Mouse (Mus musculus): ENCODE measurements at regions not wholly inside any gene's neighbourhood (a gene's known extent, or its start where the extent isn't known, plus 50 kb on each side); places are given as distances from the start of the nearest gene placed in this dataset.
"Not testable (repeated sequence)": the region's sequence is repeated elsewhere in the genome, so short reads cannot be mapped to it uniquely, and the experiment has no call there.

DNA sequence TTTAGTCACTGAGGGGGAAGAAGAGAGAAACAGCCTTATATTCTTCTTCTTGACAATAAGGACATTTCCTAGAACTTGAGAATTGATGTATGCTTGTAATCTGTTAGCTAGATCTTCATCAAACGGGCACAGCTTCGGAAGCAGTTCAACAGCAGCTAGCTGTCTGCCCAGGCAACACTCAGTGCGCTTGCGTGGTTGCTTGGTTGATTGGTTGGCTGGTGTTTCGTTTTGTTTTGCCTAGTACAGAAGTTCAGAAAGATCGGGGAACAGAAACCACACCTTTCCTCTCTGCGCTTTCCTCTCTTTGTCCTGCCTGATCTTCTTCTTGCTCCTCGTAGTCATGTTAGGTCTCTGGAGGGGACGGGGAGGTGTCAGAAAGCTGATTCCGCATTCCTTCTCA lies 212.2 kb upstream of the Pmfbp1 start:
- DNase-seq = no peak
- intact Hi-C loops (cut with DNase I) = no loop called here

DNA sequence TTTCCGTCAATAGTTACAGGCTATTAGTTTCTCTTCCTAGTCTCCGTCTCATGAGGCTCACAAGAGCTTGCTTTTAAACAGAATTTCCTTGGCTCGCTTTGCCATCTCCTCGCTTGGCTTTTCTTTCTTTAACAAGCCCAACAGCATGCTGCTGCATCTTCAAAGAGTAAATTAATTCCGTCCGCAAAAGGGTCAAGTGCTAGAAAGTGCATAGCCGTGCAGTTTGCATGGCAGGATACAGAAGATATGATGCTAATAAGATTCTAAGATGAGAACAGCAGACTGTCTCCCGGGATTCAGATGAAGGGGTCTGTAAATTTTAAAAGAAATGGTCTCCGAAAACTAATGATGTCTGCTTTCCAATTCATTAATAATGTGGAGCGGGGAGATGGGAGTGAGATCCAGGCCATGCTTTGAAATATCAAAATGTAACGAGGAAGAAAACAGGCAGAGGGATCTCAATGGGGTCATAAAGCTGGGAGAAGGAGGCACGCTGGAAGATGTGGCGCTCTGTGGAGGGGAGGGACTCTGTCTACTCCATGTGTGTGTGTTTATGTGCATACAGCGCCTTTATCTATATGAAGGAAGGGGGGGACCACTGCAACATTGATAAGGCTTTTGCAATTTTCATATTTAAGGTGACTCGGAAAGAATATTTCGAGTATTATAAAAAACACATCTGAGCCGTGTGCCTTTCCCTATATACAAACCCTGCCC lies 183.0 kb upstream of the Pmfbp1 start:
- intact Hi-C loops (cut with DNase I) = no loop called here
- DNase-seq = no peak

DNA sequence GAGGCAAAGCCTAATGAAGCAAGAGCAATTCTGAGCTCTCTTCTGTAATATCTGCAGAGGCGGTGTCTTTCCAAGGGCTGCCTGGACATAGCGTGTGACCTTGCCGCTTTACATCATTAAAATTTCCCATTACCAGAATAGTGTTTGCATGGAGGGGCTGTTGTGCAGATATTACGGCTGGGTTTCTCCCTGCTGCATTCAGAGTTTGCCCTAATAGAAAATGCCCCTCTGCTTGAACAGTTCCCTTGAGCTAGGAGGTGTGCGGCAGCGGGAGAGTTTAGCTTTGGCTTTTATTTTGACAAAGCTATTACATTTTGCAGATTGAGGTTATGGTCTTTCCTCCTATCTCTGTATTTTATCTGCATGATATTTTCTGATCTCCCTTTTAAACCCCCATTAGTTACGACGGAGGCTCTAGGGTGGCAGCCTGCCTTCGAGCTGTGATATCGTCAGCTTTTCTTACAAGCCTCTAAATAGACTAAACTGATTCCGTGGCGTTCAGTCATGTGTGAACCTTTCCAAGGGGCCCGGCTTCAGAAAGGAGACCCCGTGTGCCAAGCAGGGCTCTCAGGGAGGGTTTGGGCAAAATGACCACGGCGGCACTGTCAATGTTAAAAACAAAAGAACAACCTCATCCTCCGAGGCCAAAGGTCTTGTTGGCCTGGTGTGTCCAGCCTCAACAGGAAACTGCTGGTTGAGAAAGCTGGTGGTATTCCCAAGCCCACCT lies 182.2 kb upstream of the Pmfbp1 start:
- intact Hi-C loops (cut with DNase I) = no loop called here
- DNase-seq = no peak

DNA sequence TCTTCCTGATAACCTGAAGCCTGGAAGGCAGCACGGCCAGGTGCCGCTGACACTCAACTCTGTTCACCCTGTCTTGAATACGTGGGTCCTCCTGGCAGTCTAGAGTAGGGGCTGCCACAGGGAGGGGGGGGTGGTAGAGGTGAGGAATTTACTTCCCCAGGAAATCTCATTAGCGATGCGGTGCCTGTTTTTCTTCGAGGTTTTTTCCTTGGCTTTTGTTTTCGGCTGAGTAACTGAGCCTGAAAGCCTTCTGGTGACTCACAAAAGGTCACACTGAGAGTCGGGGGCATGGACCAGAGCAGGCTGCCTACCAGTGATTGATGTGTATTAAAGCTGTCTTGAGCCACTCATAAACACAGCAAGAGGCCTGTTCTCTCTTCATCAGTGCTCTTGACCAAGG lies 181.1 kb upstream of the Pmfbp1 start:
- DNase-seq = no peak
- intact Hi-C loops (cut with DNase I) = no loop called here

DNA sequence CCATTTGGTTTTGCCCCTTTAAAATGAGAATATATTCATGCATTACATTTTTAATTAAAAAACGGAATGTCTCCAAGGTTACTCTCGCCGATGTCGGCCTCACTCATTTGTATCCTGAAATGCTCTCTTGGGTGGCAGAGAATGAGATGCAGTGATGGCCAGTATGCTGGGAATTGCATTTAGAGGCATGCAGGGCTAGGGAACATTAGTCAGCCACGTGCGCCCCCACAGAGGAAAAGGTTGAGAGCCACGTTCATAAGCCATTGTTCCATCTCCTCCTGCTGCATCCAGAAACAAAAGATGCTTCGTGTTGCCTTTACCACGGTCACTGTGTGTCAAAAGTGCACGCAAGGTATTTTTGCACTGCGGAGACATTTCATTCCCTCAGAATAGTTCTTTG lies 172.9 kb upstream of the Pmfbp1 start:
- intact Hi-C loops (cut with DNase I) = no loop called here
- no peak for DNase-seq

DNA sequence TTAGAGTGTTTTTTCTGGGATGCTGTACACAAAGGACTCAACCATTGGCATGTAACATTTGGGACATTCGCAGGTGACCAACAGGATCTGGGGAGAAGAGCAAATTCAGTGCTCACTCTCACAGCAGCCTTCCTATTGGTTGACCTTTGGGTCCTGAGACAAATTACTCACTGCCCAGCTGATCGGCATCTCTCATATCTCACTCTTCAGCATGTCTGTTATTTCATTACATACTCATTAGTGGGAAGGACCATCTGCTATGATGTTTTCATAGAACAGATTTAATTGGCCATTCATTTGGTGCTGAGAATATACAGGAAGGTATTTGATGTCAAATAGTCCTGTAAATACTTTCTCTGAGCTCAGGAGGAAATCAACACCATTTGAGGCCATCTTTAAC lies 170.5 kb upstream of the Pmfbp1 start:
- no peak for DNase-seq

DNA sequence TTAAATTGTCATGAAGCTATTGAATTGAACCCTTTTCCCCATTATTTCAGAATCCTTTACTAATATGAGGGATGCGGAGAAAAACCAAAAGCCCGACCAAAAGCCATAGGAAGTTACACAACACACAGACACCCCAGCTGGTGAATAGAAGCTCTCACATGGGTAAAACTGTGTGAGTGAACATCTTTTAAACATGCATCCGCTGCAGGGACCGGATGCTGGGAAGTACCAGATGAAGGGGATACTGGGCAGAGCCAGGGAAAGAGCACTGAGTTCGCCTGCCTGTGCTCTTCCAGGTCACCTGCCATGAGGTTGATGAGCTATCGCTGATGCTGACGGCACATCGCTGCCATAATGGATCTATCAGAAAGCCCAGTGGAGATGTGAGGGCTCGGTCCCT lies 169.6 kb upstream of the Pmfbp1 start:
- DNase-seq = no peak
- intact Hi-C loops (cut with DNase I) = no loop called here

More for the DNA sequence above, 170.5 kb upstream of the Pmfbp1 start:
- intact Hi-C loops (cut with DNase I) = no loop called here

DNA sequence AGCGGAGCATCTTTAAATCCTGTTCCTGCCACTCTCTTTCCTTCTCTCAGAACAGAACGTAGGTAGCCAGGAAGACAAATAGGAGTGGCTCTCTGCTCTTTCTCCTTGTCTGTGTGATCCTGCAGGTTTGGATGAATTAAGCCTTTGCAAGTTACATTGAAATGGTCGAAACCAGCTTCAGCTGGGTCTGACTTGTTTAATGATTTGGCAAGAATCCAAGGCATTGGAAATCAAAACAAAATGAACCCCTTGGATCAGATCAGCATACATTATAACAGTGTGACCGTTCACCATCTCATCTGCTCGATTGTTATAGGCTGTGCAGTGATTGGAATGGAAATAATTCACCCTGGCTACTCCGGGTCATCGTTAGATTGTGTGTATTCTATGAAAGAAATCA lies 157.6 kb upstream of the Pmfbp1 start:
- no peak for DNase-seq
- intact Hi-C loops (cut with DNase I) = no loop called here

DNA sequence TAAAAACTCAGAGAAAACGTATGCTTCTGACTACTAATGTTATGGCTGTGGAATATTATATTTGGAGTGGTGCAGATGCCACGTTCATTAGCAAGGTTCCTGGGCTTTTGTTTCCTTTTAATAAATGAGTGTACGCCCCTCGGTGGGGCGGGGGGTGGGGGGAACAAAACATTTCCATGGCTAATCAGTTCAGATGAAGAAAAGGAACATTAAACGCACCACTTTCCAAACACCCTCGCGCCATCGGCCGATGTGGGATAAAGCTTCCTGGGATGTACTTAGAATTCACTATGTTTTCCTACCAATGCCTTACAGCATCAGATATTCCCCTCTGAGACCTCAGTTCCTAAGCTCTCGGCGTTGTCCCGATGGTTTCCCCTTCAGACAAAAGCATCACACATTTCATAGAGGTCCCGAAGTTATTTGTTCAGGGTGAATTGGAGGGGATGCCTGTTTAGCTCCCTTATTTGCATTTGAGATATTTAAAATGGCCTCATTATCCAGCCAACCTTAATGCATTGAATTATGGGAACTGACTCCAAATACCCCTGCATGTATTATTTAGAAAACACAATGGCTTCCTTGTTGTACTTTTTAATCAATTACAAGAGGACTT lies 155.5 kb upstream of the Pmfbp1 start:
- DNase-seq = no peak
- intact Hi-C loops (cut with DNase I) = no loop called here

DNA sequence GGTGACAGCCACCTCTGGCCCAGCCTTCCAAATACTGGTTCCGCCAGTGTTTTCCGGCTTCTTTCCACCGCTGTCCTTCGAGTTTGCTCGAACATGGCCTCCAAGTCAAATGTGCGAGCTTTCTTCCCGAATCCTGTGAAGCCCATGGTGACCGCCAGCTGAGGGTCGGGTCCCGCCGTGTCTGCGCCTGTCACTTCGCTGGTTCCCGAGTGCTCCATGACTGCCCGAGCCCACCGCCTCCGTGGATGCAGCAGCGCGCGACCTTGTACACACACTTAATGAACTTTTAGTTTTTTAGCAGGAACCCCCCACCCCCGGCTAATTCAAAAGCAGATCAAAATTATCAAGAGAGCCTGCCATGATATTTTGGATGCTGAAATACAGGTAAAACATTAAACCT lies 153.2 kb upstream of the Pmfbp1 start:
- DNase-seq; intact Hi-C loops (cut with DNase I): not testable (repeated sequence)

DNA sequence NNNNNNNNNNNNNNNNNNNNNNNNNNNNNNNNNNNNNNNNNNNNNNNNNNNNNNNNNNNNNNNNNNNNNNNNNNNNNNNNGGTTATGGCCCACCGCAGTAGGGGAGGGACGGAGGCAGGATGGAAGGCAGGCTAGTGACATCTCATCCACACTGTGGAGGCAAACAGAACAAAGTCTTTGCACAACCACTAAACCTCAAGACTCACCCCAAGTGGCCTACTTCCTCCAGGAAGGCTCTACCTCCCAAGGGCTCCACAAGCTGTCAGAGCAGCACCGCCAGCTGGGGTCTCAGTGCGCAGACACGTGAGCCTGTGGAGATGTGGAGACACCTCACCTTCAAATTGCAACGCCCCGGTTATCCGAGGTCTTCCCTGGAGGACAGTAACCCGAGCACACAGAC lies 138.7 kb upstream of the Pmfbp1 start:
- intact Hi-C loops (cut with DNase I) = no loop called here
- DNase-seq = no peak

DNA sequence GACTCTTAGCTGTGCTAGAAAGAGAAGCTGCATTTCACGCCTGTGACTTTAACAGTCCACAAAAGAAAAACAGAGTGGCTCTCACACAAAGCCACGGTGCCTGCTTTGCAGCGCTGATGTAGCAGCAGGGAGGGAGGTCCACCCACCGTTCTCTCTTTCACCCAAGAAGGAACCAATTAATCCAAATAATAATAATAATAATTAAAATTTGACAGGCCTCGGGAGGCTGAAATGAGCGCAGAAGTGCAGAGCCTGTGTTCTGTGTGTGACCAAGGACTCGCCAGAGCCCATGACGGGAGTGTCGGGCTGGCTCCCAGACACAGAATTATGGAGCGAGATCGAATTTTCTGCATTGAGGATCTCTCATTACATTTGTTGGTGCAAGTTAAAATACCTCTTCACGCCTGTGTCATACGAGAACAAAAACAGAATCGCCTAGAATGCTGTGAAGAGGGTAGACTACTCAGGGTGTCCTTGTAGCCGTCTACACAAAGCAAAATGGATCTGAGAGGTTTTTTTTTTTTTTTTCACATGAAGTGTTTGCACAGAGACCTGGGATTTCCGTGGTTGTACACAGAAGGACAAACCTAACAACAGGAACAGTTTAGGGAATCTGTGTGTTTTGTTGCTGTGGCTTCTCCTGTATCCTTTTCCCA lies 134.3 kb upstream of the Pmfbp1 start:
- intact Hi-C loops (cut with DNase I) = no loop called here
- no peak for DNase-seq

DNA sequence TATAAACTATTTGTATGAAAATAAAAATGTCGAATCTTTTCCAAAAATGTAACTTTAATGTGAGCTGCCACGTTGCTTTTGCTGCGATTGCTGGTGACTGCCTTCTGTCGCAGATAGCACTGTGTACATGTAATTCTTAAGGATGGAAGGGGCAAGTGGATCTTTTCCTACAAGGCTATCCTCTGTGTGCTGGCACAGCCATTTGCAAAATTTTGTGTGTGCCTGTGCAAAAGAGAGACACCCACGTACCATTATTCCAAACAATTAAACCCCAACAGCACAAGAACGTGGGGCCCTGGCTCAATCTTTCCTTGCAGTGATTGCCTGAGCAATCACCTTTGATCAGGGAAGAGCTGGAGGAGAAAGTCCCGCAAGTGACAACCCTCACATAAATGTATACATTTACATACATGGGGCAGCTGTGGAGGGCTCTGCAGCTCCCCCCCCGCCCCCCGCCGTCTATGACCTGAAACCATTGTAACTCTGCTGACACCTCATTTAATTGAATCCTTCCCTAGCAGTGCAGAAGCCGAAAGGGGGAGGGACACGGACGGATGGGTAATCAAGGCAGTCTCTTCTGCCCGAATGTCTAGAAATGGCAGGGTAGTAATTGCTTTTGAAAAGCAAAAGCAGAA lies 133.6 kb upstream of the Pmfbp1 start:
- intact Hi-C loops (cut with DNase I) = no loop called here
- no peak for DNase-seq

DNA sequence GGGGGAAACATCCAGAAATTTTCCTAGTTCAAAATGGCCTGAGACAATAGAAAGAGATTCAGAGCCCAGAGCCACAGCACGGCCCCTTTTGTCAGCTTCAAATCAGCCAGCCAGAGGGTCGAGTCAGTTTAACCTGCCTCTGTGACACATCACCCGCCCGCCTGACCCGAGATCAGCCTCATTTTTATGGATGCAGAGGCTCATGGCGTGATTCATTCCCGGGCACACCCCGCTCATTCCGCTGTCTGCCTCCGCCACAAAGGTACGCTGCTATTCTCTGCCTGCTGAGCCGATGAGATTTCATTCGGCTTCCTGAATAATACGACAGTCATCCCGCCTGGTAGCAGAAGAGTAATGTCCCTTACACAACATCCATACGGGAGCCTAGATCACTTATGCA lies 132.9 kb upstream of the Pmfbp1 start:
- intact Hi-C loops (cut with DNase I) = no loop called here
- no peak for DNase-seq

DNA sequence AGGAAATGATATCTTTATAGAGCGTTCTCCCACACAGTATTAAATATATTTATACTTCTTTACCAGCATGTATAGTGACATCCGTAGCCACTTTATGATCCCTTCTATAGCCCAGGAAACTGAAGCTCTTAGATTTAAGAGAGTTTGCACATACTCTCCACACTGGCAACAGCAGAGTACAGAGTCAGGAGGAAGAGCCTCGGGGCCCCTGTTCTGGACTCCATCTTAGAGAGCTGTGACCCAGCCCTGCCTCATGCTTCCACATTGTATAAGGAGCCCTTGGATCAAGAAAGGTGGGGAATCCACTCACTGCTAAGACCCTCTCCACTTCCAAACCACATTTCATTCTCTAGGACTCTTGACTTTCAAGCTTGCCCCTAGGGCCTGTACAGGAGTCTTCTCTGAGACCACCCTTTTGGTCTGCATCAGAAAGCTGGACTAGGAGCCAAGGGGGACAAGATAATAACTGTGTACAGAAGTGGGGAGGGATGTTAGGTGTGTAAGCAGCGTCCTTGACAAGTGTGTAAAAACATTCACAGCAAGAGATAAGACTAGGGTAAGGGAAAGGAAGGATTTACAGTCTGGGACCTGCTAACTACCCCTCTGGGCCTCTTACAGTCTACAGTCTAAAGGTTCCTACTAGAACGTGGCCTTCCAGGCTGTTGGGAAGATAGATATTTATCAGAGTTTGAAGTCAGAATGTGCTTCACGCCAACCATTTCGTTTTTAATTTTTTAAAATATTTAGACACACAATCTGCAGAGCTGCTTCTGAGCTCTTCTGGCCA lies 132.1 kb upstream of the Pmfbp1 start:
- intact Hi-C loops (cut with DNase I) = no loop called here
- DNase-seq = no peak

DNA sequence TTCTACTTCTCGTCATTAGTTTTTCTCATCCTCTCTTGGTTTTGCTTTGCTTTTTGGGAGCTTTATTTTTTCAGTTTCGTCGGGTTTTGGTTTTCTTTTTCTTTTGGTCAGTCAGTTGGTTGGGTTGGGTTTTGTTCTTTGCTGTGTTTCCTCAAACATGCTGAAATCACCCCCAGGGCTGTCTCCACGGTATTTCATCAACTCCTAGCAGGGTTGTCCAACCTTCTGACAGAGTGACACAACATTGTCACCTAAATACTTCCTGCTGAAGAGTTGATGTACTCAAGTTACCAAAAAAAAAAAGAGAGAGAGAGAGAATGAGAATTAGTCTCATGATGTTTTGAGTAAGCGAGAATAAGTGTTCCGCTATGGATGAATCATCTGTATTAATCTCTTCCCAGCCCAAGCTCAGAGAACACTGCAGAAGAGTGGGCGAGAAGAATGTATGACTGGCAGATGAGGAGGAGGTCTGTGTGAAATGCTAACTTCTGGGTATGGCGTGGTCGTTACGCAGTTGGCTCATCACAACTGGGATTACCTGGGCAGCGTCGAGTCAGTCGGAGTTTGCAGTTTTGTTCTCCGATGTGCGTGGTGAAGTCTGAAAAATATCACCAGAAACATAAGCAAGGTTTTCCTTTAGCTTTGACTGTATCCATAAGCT lies 130.5 kb upstream of the Pmfbp1 start:
- no peak for DNase-seq
- intact Hi-C loops (cut with DNase I) = no loop called here

DNA sequence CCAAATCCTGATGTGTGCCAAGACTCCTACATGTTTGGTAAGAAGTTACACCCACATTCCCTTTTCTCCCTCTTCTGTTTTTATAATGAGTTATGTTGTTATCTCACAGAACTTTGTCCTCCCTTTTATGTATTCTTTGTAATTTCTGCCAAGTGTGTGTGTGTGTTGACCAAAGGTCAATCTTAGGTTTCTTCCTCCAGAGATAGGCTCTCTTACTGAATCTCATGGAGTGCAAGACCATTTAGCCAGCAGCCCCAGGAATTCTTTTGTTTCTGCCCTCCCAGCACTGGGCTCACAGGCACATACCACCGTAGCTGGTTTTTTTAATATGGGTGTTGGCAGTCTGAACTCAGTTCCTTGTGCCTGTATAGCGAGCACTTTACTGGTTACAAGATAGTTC lies 119.8 kb upstream of the Pmfbp1 start:
- no peak for DNase-seq
- intact Hi-C loops (cut with DNase I) = no loop called here

DNA sequence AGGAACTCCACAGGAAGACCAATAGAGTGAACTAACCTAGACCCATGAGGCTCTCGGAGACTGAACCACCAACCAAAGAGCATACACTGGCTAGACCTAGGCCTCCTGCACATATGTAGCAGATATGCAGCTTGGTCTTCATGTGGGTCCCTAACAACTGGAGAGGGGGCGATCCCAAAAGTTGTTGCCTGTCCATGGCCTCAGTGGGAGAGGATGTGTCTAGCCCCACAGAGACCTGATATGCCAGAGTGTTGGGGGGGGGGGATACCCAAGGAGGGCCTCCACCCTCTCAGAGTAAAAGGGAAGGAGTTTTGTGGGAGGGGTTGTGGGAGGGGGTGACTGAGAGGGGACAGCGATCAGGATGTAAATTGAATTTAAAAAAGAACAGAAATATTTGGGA lies 108.9 kb upstream of the Pmfbp1 start:
- intact Hi-C loops (cut with DNase I) = no loop called here
- no peak for DNase-seq

DNA sequence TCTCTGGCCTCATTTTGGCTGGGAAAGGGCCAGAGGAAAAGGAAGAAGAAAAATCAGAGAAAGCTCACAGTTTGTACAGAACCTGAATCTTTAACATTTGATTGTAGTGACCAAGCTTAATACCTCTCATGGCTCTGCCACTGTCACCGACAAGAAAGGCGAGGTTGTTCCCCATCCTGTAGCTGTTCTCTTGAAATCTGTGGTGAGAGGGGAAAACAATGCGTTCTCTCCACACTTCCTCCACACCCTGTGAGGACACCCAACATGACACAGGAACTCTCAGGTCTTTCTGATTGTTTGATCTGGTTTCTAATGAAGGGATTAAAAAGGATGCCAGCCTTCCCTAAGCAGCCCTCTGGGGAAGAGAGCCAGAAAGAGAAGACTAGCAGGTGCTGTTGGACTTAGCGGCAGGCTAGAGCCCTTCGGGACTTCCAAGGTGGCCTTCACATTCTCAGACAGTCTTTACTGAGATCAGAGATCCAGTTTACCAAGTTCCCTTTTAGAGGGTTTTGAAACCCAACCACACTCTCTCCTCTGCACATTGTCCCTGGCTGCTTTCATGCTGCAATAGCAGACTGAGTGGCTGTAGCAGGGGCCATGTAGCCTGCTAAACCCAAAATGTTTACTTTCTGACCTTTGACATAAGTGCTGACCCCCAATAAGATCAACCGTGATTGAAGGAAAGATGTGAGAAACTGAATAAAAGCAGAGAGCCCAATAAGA lies 98.5 kb upstream of the Pmfbp1 start:
- DNase-seq = no peak
- intact Hi-C loops (cut with DNase I) = no loop called here
